Mouse (Mus musculus) spleen, postnatal 0 days (tissue): ENCODE data around the gene Fbl. TPM values are rescaled to one million over a fixed set of nuclear protein-coding genes. Genes with fewer than 3 reads are reported as not detected.

Source experiments
- polyA plus RNA-seq: library from polyadenylated mRNA; unstranded; fragments of >200 nt; fragmentation: Nextera tagmentation; extraction: Ambion mirVana; gene quantifications from 2 replicates; pipeline ENCODE4 v1.2.1, GENCODE M21; 2015

Fbl gene
- polyA plus RNA-seq: 115 and 124 TPM in 2 replicates

DNA sequence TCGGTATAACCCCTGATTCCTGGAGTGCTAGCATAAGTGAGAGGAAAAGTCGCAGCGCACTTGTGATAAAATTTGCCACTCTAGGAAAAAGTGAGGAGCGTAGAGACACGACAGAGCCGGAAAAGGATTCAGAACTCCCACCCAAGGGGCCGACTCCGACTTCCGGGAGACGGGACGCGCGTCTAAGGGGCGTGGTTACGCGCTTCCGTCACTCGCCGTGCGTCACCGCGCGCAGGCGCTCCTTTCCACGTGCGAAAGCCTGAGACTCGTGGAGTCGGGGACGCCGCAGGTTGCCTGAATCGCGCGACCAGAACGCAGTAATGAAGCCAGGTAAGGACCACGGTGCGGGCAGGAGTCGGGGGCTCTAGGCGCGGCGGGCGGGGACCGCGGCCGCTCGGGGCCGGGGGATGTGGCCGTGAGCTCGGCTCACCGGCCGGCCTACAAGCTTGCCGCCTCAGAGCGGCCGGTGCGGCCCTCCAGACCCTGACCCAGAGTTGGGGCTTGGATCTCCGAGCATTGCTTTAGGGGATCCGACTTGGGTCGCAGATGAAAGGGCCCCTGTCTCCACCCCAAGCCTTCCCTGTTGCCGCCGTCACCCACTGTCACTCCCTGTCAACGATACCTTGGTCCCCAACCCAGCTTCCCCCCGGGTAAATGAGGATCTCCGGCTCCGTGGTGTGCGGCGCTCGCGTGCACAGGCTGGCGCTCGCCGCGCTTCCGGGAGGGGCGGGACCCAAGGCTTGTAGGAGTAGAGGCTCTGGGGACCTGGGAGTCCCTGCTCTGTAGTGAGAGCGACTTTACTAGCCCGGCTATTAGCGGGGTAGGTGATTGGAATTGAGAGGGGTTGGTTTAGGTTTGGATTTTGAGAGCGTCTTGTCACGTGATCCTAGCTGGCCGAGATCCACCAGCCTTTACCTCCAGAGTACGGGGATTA lies at the start of gene Fbl:
TSS of gene Fbl (plus strand) at position 222 of the 934 bp plus-strand sequence.

DNA sequence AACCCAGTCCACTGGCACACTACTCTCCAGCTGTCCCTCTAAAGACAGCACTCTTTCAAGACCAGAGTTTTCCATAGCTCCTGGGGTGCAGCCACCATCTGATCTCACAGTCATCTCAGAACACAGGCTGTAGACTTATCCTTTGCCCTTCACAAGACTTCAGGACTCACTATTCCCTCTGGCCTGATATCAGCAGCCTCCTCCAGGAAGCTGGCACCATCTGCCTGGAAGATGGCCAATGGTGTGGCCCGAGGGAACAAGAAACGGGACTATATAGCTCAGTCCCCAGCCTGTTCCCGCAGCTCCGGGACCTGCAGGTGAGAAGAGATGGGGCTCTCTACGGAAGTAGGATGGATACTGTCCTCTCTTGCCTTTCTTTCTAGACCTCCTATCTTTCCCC lies 40.3 kb upstream of the Fbl start, which contains the start of gene 9530053A07Rik:
TSS of gene 9530053A07Rik (plus strand) at position 301 of the 400 bp plus-strand sequence.

GRCm38 (mm10) chr7:28179228-28179627 lies 9.7 kb downstream of the Fbl start, which contains the start of gene Dyrk1b:
Dyrk1b (plus strand) TSS chr7:28179469.

Other genes starting within 250 kb of the Fbl start
- 2.0 and 2.2 TPM in 2 replicates for gene Zfp974, start 240.2 kb upstream of the Fbl start, polyA plus RNA-seq
- 8.2 and 9.0 TPM in 2 replicates for gene Zfp780b, start 190.5 kb upstream of the Fbl start, polyA plus RNA-seq
- 1.5 and 1.6 TPM in 2 replicates for gene Zfp850, start 155.6 kb upstream of the Fbl start, polyA plus RNA-seq
- gene Psmc4, start 119.6 kb upstream of the Fbl start, polyA plus RNA-seq: 130 and 134 TPM in 2 replicates
- gene Fcgbp, start 98.5 kb upstream of the Fbl start, polyA plus RNA-seq: 0.07 and 0.08 TPM in 2 replicates
- 0.02 TPM in 1 of 2 replicates, not detected in the other for gene 9530053A07Rik, start 40.2 kb upstream of the Fbl start, polyA plus RNA-seq
- 4.2 and 4.5 TPM in 2 replicates for gene Dyrk1b, start 9.8 kb downstream of the Fbl start, polyA plus RNA-seq
- 1.2 and 1.5 TPM in 2 replicates for gene Eid2, start 98.2 kb downstream of the Fbl start, polyA plus RNA-seq
- gene Eid2b, start 108.0 kb downstream of the Fbl start, polyA plus RNA-seq: 4.4 and 5.9 TPM in 2 replicates
- 0.15 TPM in 1 of 2 replicates, not detected in the other for gene Selenov, start 121.5 kb downstream of the Fbl start, polyA plus RNA-seq
- not detected in 2 replicates for gene Dll3, start 132.5 kb downstream of the Fbl start, polyA plus RNA-seq
- 85.5 and 94.2 TPM in 2 replicates for gene Timm50, start 142.4 kb downstream of the Fbl start, polyA plus RNA-seq
- gene Supt5, start 169.0 kb downstream of the Fbl start, polyA plus RNA-seq: 30.5 and 35.4 TPM in 2 replicates
- gene Rps16, start 180.9 kb downstream of the Fbl start, polyA plus RNA-seq: 1,177 and 1,190 TPM in 2 replicates
- gene Plekhg2, start 202.9 kb downstream of the Fbl start, polyA plus RNA-seq: 18.9 and 22.0 TPM in 2 replicates
- gene Zfp36, start 210.5 kb downstream of the Fbl start, polyA plus RNA-seq: 14.2 and 15.8 TPM in 2 replicates
- gene Med29, start 223.0 kb downstream of the Fbl start, polyA plus RNA-seq: 21.9 and 23.0 TPM in 2 replicates
- gene Paf1, start 223.2 kb downstream of the Fbl start, polyA plus RNA-seq: 31.6 and 33.8 TPM in 2 replicates